ENCODE assay signal across 12 mouse cellular contexts in the genomic region with DNA sequence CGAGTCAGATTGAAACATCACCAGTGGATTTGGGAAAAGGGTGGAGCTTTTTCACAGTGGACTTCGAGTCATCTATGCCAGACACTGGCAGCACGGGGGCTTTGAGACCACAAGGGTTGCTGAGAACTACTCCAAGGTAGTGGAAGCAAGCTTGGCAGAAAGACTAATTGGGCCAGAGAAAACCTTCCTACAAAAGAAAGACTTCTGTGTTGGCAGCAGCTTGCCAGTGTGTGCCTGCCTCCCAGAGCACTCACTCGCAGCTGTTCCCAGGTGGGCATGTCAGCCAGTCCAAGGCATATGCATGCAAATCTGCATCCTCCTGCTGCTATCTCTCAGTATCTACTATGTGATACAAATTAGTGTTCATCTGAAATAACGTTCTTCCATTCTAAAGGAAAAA.
DNase-seq lines count a peak whose midpoint lies in the region; ATAC-seq lines count a peak whose summit lies in the region.
"Had no signal": no experiment of that assay in that cellular context is flagged by ENCODE, and none has a peak within 500 bp of the region (broad histone marks: within the 10 kb centered on the region; RNA-seq: fewer than 3 reads in every experiment).

No protein-coding gene starts in this region.

- DNase-seq in hindbrain, embryonic 10.5 days (ENCODE audit: low spot score): no peak
- peak; percentile 45 to 66 for DNase-seq in layer of hippocampus, postnatal 14 days (ENCODE audit: low spot score in 2 of 2)
- peak; percentile 72 to 80 for DNase-seq in right cerebral cortex, postnatal 10 days (ENCODE audit: low spot score in 2 of 2)
- DNase-seq in spleen, postnatal 14 days (ENCODE audit: low spot score in 2 of 2): no peak
- no peak for DNase-seq in adrenal gland, adult (ENCODE audit: inconsistent age in 2 of 2, low spot score in 1 of 2)
- DNase-seq: gastrocnemius, postnatal 14 days; thymus, adult 2 months had no signal

- H3K27ac ChIP-seq in hindbrain, embryonic 13.5 days: peak overlapping the region; percentile 55; the same call in 1 of the 2 replicates
- no peak overlapping the region for H3K27ac ChIP-seq in hindbrain, embryonic 10.5 days
- no peak overlapping the region for H3K27ac ChIP-seq in hindbrain, embryonic 16.5 days (ENCODE audit: low read depth, low read length)
- H3K27ac ChIP-seq: kidney, postnatal 0 days; limb, embryonic 15.5 days had no signal

- H3K4me1 ChIP-seq in hindbrain, embryonic 13.5 days (replicated peaks): no peaks in the 10 kb centered on the region; the same call in 1 of the 2 replicates
- no peaks in the 10 kb centered on the region for H3K4me1 ChIP-seq in hindbrain, embryonic 10.5 days (replicated peaks)
- no peaks in the 10 kb centered on the region; the same call in 1 of the 2 replicates for H3K4me1 ChIP-seq in hindbrain, embryonic 16.5 days (ENCODE audit: control insufficient read depth, insufficient read depth, low read depth, low read length)
- H3K4me1 ChIP-seq: heart, embryonic 12.5 days; limb, embryonic 15.5 days had no signal

- 69% methylated on average over 5 of the region's 5 CpGs for WGBS in hindbrain, embryonic 13.5 days
- WGBS in hindbrain, embryonic 10.5 days: 84% methylated on average over 5 of the region's 5 CpGs
- WGBS in hindbrain, embryonic 16.5 days: 55% methylated on average over 5 of the region's 5 CpGs

- no peak overlapping the region for H3K9ac ChIP-seq in hindbrain, embryonic 13.5 days
- H3K9ac ChIP-seq in hindbrain, embryonic 16.5 days (ENCODE audit: low read depth, low read length): no peak overlapping the region
- H3K9ac ChIP-seq: heart, embryonic 12.5 days; limb, embryonic 15.5 days had no signal

- H3K4me3 ChIP-seq in hindbrain, embryonic 13.5 days: no peak overlapping the region
- no peak overlapping the region for H3K4me3 ChIP-seq in hindbrain, embryonic 10.5 days
- no peak overlapping the region for H3K4me3 ChIP-seq in hindbrain, embryonic 16.5 days (ENCODE audit: low read length)
- H3K4me3 ChIP-seq: heart, embryonic 12.5 days; limb, embryonic 15.5 days had no signal

- H3K27me3 ChIP-seq in hindbrain, embryonic 13.5 days: no peaks in the 10 kb centered on the region
- no peaks in the 10 kb centered on the region for H3K27me3 ChIP-seq in hindbrain, embryonic 10.5 days (ENCODE audit: insufficient read depth, poor library complexity, severe bottlenecking)
- H3K27me3 ChIP-seq in hindbrain, embryonic 16.5 days (replicated peaks; ENCODE audit: control insufficient read depth, insufficient read depth, low read length): no peaks in the 10 kb centered on the region
- H3K27me3 ChIP-seq: limb, embryonic 15.5 days had no signal

- no peaks in the 10 kb centered on the region for H3K36me3 ChIP-seq in hindbrain, embryonic 13.5 days
- H3K36me3 ChIP-seq in hindbrain, embryonic 10.5 days: no peaks in the 10 kb centered on the region
- H3K36me3 ChIP-seq in hindbrain, embryonic 16.5 days (ENCODE audit: control insufficient read depth, insufficient read depth, low read length): no peaks in the 10 kb centered on the region
- H3K36me3 ChIP-seq: heart, embryonic 12.5 days; limb, embryonic 15.5 days had no signal

- no peak for ATAC-seq in hindbrain, embryonic 13.5 days (ENCODE audit: low FRiP score)
- ATAC-seq in hindbrain, embryonic 16.5 days: peak; percentile 52; the same call in 1 of the 2 replicates

- no peaks in the 10 kb centered on the region for H3K9me3 ChIP-seq in hindbrain, embryonic 13.5 days
- no peaks in the 10 kb centered on the region for H3K9me3 ChIP-seq in hindbrain, embryonic 10.5 days
- H3K9me3 ChIP-seq in hindbrain, embryonic 16.5 days (ENCODE audit: control insufficient read depth, low read length): no peaks in the 10 kb centered on the region
- H3K9me3 ChIP-seq: heart, embryonic 12.5 days; limb, embryonic 15.5 days had no signal

- H3K4me2 ChIP-seq in hindbrain, embryonic 13.5 days: no peak overlapping the region
- no peak overlapping the region for H3K4me2 ChIP-seq in hindbrain, embryonic 16.5 days (ENCODE audit: low read length)
- H3K4me2 ChIP-seq: heart, embryonic 12.5 days; limb, embryonic 15.5 days had no signal

Comparison
In these comparisons a context has a peak if more than half of its experiments do, and no peak if none do; other contexts are left out.
1. DNase-seq: peak in layer of hippocampus, postnatal 14 days (2 of 2) and right cerebral cortex, postnatal 10 days (2 of 2); none in hindbrain, embryonic 10.5 days (single experiment), spleen, postnatal 14 days (0 of 2) and adrenal gland, adult (0 of 2).